8 mouse cellular contexts compared by ENCODE assay signal in the genomic region with DNA sequence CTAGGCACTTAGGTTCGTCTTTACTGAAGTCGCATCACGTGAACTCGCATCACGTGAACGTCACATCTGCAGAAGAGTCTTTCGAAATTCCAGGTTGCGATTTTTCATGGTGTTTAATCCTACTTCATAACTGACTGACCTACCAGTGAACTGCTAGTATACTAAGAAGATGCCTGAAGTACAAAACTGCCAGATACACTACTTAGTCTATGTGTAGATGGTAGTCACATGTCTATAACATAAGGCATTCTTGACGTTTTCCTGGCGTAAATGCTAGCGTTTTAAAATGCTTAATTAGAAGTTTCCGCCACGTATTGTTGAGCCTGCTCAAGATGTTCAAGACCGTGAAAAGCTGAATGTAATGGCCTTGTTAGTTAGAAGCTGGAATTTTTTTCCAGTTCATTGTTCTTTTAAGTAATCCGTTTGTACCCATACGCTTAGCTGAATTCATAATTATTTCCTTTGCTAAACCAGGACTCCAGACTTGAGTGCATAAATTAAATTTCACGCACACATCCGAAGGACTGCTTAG. TPM values are rescaled to one million over a fixed set of nuclear protein-coding genes. Genes with fewer than 3 reads are reported as not detected.
DNase-seq lines count a peak whose midpoint lies in the region; ATAC-seq lines count a peak whose summit lies in the region.

No protein-coding gene starts in this region.

- peak overlapping the region; percentile 79 for H3K9ac ChIP-seq in hindbrain, embryonic 13.5 days
- H3K9ac ChIP-seq in midbrain, embryonic 14.5 days (replicated peaks; ENCODE audit: low read length) = peak overlapping the region; percentile 70

- peak overlapping the region; percentile 65 for H3K4me3 ChIP-seq in hindbrain, embryonic 13.5 days
- peak overlapping the region; percentile 61 for H3K4me3 ChIP-seq in midbrain, embryonic 14.5 days (replicated peaks; ENCODE audit: low read depth, low read length)

- H3K9me3 ChIP-seq in hindbrain, embryonic 13.5 days = no peaks in the 10 kb centered on the region
- no peaks in the 10 kb centered on the region for H3K9me3 ChIP-seq in midbrain, embryonic 14.5 days (ENCODE audit: control insufficient read depth, low read length)

- DNase-seq in embryo, embryonic 10 days (ENCODE audit: low spot score) = peak; percentile 65
- no peak for DNase-seq in embryo, embryonic 9.5 days (ENCODE audit: extremely low spot score)
- DNase-seq in MN1 (ENCODE audit: low spot score) = peak; percentile 60
- DNase-seq in midbrain, embryonic 14.5 days = peak; percentile 62
- no peak for DNase-seq in layer of hippocampus, postnatal 25 days (ENCODE audit: extremely low spot score in 1 of 2, low spot score in 1 of 2)
- DNase-seq in layer of hippocampus, adult 9-11 months = no peak
- no peak for DNase-seq in thymus, postnatal 25 days

- peaks cover 26% of the 10 kb centered on the region for H3K4me1 ChIP-seq in hindbrain, embryonic 13.5 days (replicated peaks)
- peaks cover 21% of the 10 kb centered on the region for H3K4me1 ChIP-seq in midbrain, embryonic 14.5 days (ENCODE audit: control insufficient read depth, insufficient read depth, low read length)

- peak; percentile 19; the same call in 1 of the 2 replicates for ATAC-seq in hindbrain, embryonic 13.5 days (ENCODE audit: low FRiP score)
- ATAC-seq in midbrain, embryonic 14.5 days (ENCODE audit: low FRiP score, low TSS enrichment) = peak; percentile 29; the same call in 1 of the 2 replicates

- peaks cover 11% of the 10 kb centered on the region; the same call in 1 of the 2 replicates for H3K27me3 ChIP-seq in hindbrain, embryonic 13.5 days
- H3K27me3 ChIP-seq in midbrain, embryonic 14.5 days (ENCODE audit: control insufficient read depth, insufficient read depth, low read length) = peaks cover 29% of the 10 kb centered on the region; the same call in 1 of the 2 replicates

- no peak overlapping the region for H3K27ac ChIP-seq in hindbrain, embryonic 13.5 days
- no peak overlapping the region for H3K27ac ChIP-seq in midbrain, embryonic 14.5 days (replicated peaks; ENCODE audit: low read depth, low read length)

- peak overlapping the region; percentile 99 for H3K4me2 ChIP-seq in hindbrain, embryonic 13.5 days
- H3K4me2 ChIP-seq in midbrain, embryonic 14.5 days (ENCODE audit: low read length) = peak overlapping the region; percentile 99

- whole genome bisulfite sequencing in hindbrain, embryonic 13.5 days = 4% methylated on average over 18 of the region's 18 CpGs
- WGBS in midbrain, embryonic 14.5 days = 2% methylated on average over 18 of the region's 18 CpGs

- no peaks in the 10 kb centered on the region for H3K36me3 ChIP-seq in hindbrain, embryonic 13.5 days
- H3K36me3 ChIP-seq in midbrain, embryonic 14.5 days (ENCODE audit: control insufficient read depth, insufficient read depth, low read length) = no peaks in the 10 kb centered on the region

RNA-seq across cellular contexts. Expression of a gene that starts 7.9 kb away (rescaled TPM):
- polyA plus RNA-seq in hindbrain, embryonic 13.5 days (2015; fragmentation: Nextera tagmentation; extraction: Ambion mirVana) = 6.7 and 8.6 TPM in 2 replicates
- polyA plus RNA-seq in midbrain, embryonic 14.5 days (2014; fragmentation: Nextera tagmentation; extraction: Ambion mirVana) = 7.0 and 8.0 TPM in 2 replicates
- total RNA-seq in layer of hippocampus, postnatal 25 days (2021) = 1 to 10 TPM; 5.6 to 6.8 TPM

Comparison
In these comparisons a context has a peak if more than half of its experiments do, and no peak if none do; other contexts are left out.
1. DNase-seq: peak in embryo, embryonic 10 days (single experiment), MN1 (single experiment) and midbrain, embryonic 14.5 days (single experiment); none in embryo, embryonic 9.5 days (single experiment), layer of hippocampus, postnatal 25 days (0 of 2), layer of hippocampus, adult 9-11 months (single experiment) and thymus, postnatal 25 days (single experiment).